Mouse (Mus musculus) lung, postnatal 0 days (tissue): ENCODE measurements around the gene Susd4. TPM values are rescaled to one million over a fixed set of nuclear protein-coding genes. Genes with fewer than 3 reads are reported as not detected.

Experiments
- ATAC-seq: fragments of 200-750 bp; cut with Nextera tagmentation; 2 replicates; pipeline ENCODE4 v1.8.0; 2017; ENCODE audit warnings: moderate library complexity
- DNase-seq: peaks from one replicate; pipeline ENCODE4 v3.0.0-alpha.2; 2016; ENCODE audit warnings: low spot score
- H3K27ac ChIP-seq: fragments of 300-500 bp; sonication (generic); 2 replicates; pipeline ENCODE4 v1.5.1; 2014; ENCODE audit warnings: antibody characterized with exemption, mild to moderate bottlenecking, low read length, mixed read lengths
- H3K27me3 ChIP-seq: fragments of 300-500 bp; sonication (generic); replicated peaks from 2 replicates; pipeline ENCODE4 v1.6.1; 2014; ENCODE audit warnings: low read length, mixed read lengths; ENCODE audit not compliant: insufficient read depth
- H3K36me3 ChIP-seq: fragments of 300-500 bp; sonication (generic); 2 replicates; pipeline ENCODE4 v1.6.1; 2014; ENCODE audit warnings: low read length, mixed read lengths; ENCODE audit not compliant: insufficient read depth
- H3K4me1 ChIP-seq: fragments of 300-500 bp; sonication (generic); 2 replicates; pipeline ENCODE4 v1.6.1; 2014; ENCODE audit warnings: antibody characterized with exemption, low read depth, low read length, mixed read lengths; ENCODE audit not compliant: insufficient read depth
- H3K4me2 ChIP-seq: fragments of 300-500 bp; sonication (generic); replicated peaks from 2 replicates; pipeline ENCODE4 v1.6.1; 2014; ENCODE audit warnings: low read depth, mild to moderate bottlenecking, low read length, moderate library complexity, mixed read lengths
- H3K4me3 ChIP-seq: fragments of 300-500 bp; sonication (generic); 2 replicates; pipeline ENCODE4 v1.5.1; 2014; ENCODE audit warnings: low read depth, low read length
- H3K9ac ChIP-seq: fragments of 300-500 bp; sonication (generic); replicated peaks from 2 replicates; pipeline ENCODE4 v1.6.1; 2014; ENCODE audit warnings: low read depth, mild to moderate bottlenecking
- H3K9me3 ChIP-seq: fragments of 300-500 bp; sonication (generic); 2 replicates; pipeline ENCODE4 v1.6.1; 2016; ENCODE audit warnings: low read length, mixed read lengths
- CTCF ChIP-seq: IDR thresholded peaks from 2 replicates; pipeline ENCODE4 v1.5.1; 2016; ENCODE audit warnings: antibody characterized with exemption, mild to moderate bottlenecking
- EP300 ChIP-seq: IDR thresholded peaks from 2 replicates; pipeline ENCODE4 v1.6.1; 2016; ENCODE audit warnings: antibody characterized with exemption, mild to moderate bottlenecking, control low read depth
- WGBS: fragments of 180-500 bp; shearing (Covaris S2); extraction: QIAGEN DNeasy Blood & Tissue Kit; methylation state at CpG from one replicate; pipeline ENCODE4 v1.1.7; 2014; 5-methylcytosine and 5-hydroxymethylcytosine counted together
- polyA plus RNA-seq: library from polyadenylated mRNA; unstranded; fragments of >200 nt; fragmentation: Nextera tagmentation; extraction: Ambion mirVana; gene quantifications from 2 replicates; pipeline ENCODE4 v1.2.1, GENCODE M21; 2015

Gene Susd4
- polyA plus RNA-seq, 1 experiment from 2014 or later, result 13.3 TPM

- 11% methylated on average over 17 of the region's 17 CpGs for WGBS
- Histone ChIP-seq H3K4me3 (peak overlapping the region; percentile 64), H3K4me1 (peaks cover 6% of the 10 kb centered on the region), H3K27me3 (0 out of 2 replicates have a peak, but pooled peaks cover 3% of the 10 kb centered on the region), H3K9ac (no peak overlapping the region), H3K36me3 (no peaks in the 10 kb centered on the region), H3K4me2 (peak overlapping the region; percentile 92), H3K9me3 (no peaks in the 10 kb centered on the region), H3K27ac (no peak overlapping the region)
- ATAC-seq, result no peak
- DNase-seq, result no peak
- TF ChIP-seq EP300 (no peak), CTCF (no peak)
Measured at GRCm38 (mm10) chr1:182763191-182763715, 407 bp upstream of the Susd4 start.

- H3K27ac ChIP-seq, result no peak overlapping the region
Measured at GRCm38 (mm10) chr1:182764541-182765281, 1.1 kb downstream of the Susd4 start.

GRCm38 (mm10) chr1:182775576-182775975, 11.9 kb downstream of the Susd4 start:
- ATAC-seq, result no peak
- WGBS, result 85% methylated on average over 7 of the region's 7 CpGs
- TF ChIP-seq CTCF (no peak), EP300 (no peak)

More at GRCm38 (mm10) chr1:182764541-182765281, 1.1 kb downstream of the Susd4 start:
- Histone ChIP-seq H3K4me2 (peak overlapping the region; percentile 92), H3K9me3 (no peaks in the 10 kb centered on the region), H3K27me3 (0 out of 2 replicates have a peak, but pooled peaks cover 3% of the 10 kb centered on the region), H3K4me3 (peak overlapping the region; percentile 64), H3K4me1 (peaks cover 6% of the 10 kb centered on the region), H3K36me3 (no peaks in the 10 kb centered on the region), H3K9ac (peak overlapping the region; percentile 46)
- DNase-seq (no peak), ATAC-seq (peak; percentile 24)
- 4% methylated on average over 27 of the region's 27 CpGs for whole genome bisulfite sequencing
- TF ChIP-seq CTCF (no peak), EP300 (no peak)

GRCm38 (mm10) chr1:182776749-182777410, 13.2 kb downstream of the Susd4 start:
- Histone ChIP-seq H3K4me1 (peaks cover 9% of the 10 kb centered on the region; the same call in 1 of the 2 replicates), H3K27ac (no peak overlapping the region), H3K27me3 (no peaks in the 10 kb centered on the region), H3K9ac (no peak overlapping the region), H3K4me3 (no peak overlapping the region), H3K36me3 (no peaks in the 10 kb centered on the region), H3K4me2 (no peak overlapping the region), H3K9me3 (no peaks in the 10 kb centered on the region)
- WGBS, result 67% methylated on average over 10 of the region's 10 CpGs
- TF ChIP-seq CTCF (no peak), EP300 (no peak)
- ATAC-seq (no peak), DNase-seq (no peak)

More at GRCm38 (mm10) chr1:182775576-182775975, 11.9 kb downstream of the Susd4 start:
- no peak for DNase-seq
- Histone ChIP-seq H3K4me2 (no peak overlapping the region), H3K27me3 (no peaks in the 10 kb centered on the region), H3K9ac (no peak overlapping the region), H3K4me1 (peaks cover 9% of the 10 kb centered on the region; the same call in 1 of the 2 replicates), H3K9me3 (no peaks in the 10 kb centered on the region), H3K4me3 (no peak overlapping the region), H3K27ac (no peak overlapping the region), H3K36me3 (no peaks in the 10 kb centered on the region)

- Histone ChIP-seq H3K4me1 (peaks cover 9% of the 10 kb centered on the region; the same call in 1 of the 2 replicates), H3K36me3 (no peaks in the 10 kb centered on the region), H3K4me3 (no peak overlapping the region), H3K4me2 (no peak overlapping the region), H3K27me3 (no peaks in the 10 kb centered on the region), H3K9ac (no peak overlapping the region), H3K27ac (no peak overlapping the region), H3K9me3 (no peaks in the 10 kb centered on the region)
- no peak for ATAC-seq
- no peak for TF ChIP-seq CTCF
- no peak for TF ChIP-seq EP300
- 63% methylated on average over 13 of the region's 13 CpGs for whole genome bisulfite sequencing
- no peak for DNase-seq
Measured at GRCm38 (mm10) chr1:182778225-182778624, 14.6 kb downstream of the Susd4 start.

- Histone ChIP-seq H3K4me2 (no peak overlapping the region), H3K9ac (no peak overlapping the region), H3K9me3 (no peaks in the 10 kb centered on the region), H3K4me3 (no peak overlapping the region), H3K4me1 (peaks cover 9% of the 10 kb centered on the region; the same call in 1 of the 2 replicates), H3K27me3 (no peaks in the 10 kb centered on the region), H3K27ac (0 out of 2 replicates have a peak overlapping the region, but pooled peaks have one; percentile 17), H3K36me3 (no peaks in the 10 kb centered on the region)
- TF ChIP-seq EP300 (no peak), CTCF (no peak)
- 43% methylated on average over 6 of the region's 6 CpGs for WGBS
- DNase-seq (peak; percentile 52), ATAC-seq (peak; percentile 54)
Measured at GRCm38 (mm10) chr1:182779024-182779520, 15.4 kb downstream of the Susd4 start.
